Mouse (Mus musculus) intestine, embryonic 16.5 days (tissue): ENCODE data around the gene Il22ra2. TPM values are rescaled to one million over a fixed set of nuclear protein-coding genes. Genes with fewer than 3 reads are reported as not detected.
"Not testable (repeated sequence)": the region's sequence is repeated elsewhere in the genome, so short reads cannot be mapped to it uniquely, and the experiment has no call there.

Experiments used
- ATAC-seq: fragments of 200-750 bp; cut with Nextera tagmentation; 2 replicates; pipeline ENCODE4 v1.8.0; 2017; ENCODE audit warnings: moderate TSS enrichment, moderate library complexity
- H3K27ac ChIP-seq: fragments of 300-500 bp; sonication (generic); 2 replicates; pipeline ENCODE4 v1.5.1; 2014; ENCODE audit warnings: mild to moderate bottlenecking, low read length
- H3K27me3 ChIP-seq: fragments of 300-500 bp; sonication (generic); replicated peaks from 2 replicates; pipeline ENCODE4 v1.6.1; 2014; ENCODE audit warnings: low read length, control low read depth, mixed read lengths; ENCODE audit not compliant: control insufficient read depth, insufficient read depth
- H3K36me3 ChIP-seq: fragments of 300-500 bp; sonication (generic); 2 replicates; pipeline ENCODE4 v1.6.1; 2014; ENCODE audit warnings: low read length, control low read depth; ENCODE audit not compliant: control insufficient read depth, insufficient read depth
- H3K4me1 ChIP-seq: fragments of 300-500 bp; sonication (generic); 2 replicates; pipeline ENCODE4 v1.6.1; 2014; ENCODE audit warnings: low read length, control low read depth, mixed read lengths; ENCODE audit not compliant: control insufficient read depth, insufficient read depth
- H3K4me2 ChIP-seq: fragments of 300-500 bp; sonication (generic); 2 replicates; pipeline ENCODE4 v1.6.1; 2014; ENCODE audit warnings: low read depth, low read length, control low read depth
- H3K4me3 ChIP-seq: fragments of 300-500 bp; sonication (generic); 2 replicates; pipeline ENCODE4 v1.5.1; 2014; ENCODE audit warnings: mild to moderate bottlenecking, low read length
- H3K9ac ChIP-seq: fragments of 300-500 bp; sonication (generic); 2 replicates; pipeline ENCODE4 v1.6.1; 2014; ENCODE audit warnings: low read depth, low read length
- H3K9me3 ChIP-seq: fragments of 300-500 bp; sonication (generic); 2 replicates; pipeline ENCODE4 v1.6.1; 2016; ENCODE audit warnings: low read length, control low read depth; ENCODE audit not compliant: control insufficient read depth
- WGBS: fragments of 180-500 bp; shearing (Covaris S2); extraction: QIAGEN DNeasy Blood & Tissue Kit; methylation state at CpG from one replicate; pipeline ENCODE4 v1.1.7; 2014; 5-methylcytosine and 5-hydroxymethylcytosine counted together
- polyA plus RNA-seq: library from polyadenylated mRNA; unstranded; fragments of >200 nt; fragmentation: Nextera tagmentation; extraction: Ambion mirVana; gene quantifications from 2 replicates; pipeline ENCODE4 v1.2.1, GENCODE M21; 2015

Il22ra2 gene
- polyA plus RNA-seq, 1 experiment from 2014 or later = not detected

DNA sequence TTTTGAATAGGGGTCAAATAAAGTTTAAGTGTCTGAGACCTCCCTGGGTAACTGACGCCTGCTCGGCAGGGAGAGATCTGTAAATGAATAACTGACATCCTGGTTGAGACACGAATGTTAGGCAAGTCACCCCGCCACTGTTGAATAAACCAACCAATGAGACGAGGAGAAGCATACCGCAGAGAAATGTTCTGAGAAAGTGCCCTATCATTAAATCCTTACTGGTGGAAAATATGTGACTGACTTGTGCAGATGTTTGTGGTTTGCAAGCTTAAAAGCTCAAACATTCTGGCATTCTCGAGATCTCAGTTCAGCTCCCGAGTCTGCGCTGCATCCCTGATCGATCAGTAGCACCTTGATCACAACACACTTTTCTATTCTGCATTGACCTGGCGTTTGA is 23.7 kb upstream of the Il22ra2 start:
- H3K4me1 ChIP-seq = peaks cover 16% of the 10 kb centered on the region
- no peak overlapping the region for H3K4me3 ChIP-seq
- peak; percentile 31; the same call in 1 of the 2 replicates for ATAC-seq
- no peak overlapping the region for H3K9ac ChIP-seq
- WGBS = 65% methylated on average over 11 of the region's 11 CpGs
- H3K27ac ChIP-seq = no peak overlapping the region
- H3K9me3 ChIP-seq = no peaks in the 10 kb centered on the region
- peaks cover 26% of the 10 kb centered on the region for H3K36me3 ChIP-seq
- no peaks in the 10 kb centered on the region for H3K27me3 ChIP-seq
- no peak overlapping the region for H3K4me2 ChIP-seq

- WGBS = 68% methylated on average over 6 of the region's 6 CpGs
- H3K4me2 ChIP-seq = no peak overlapping the region
- peaks cover 5% of the 10 kb centered on the region for H3K4me1 ChIP-seq
- no peaks in the 10 kb centered on the region for H3K27me3 ChIP-seq
- peak overlapping the region; percentile 54 for H3K27ac ChIP-seq
- no peak overlapping the region for H3K9ac ChIP-seq
- H3K9me3 ChIP-seq = no peaks in the 10 kb centered on the region
- ATAC-seq = no peak
- no peak overlapping the region for H3K4me3 ChIP-seq
- peaks cover 37% of the 10 kb centered on the region for H3K36me3 ChIP-seq
These were observed 22.3 kb upstream of the Il22ra2 start for GRCm38 (mm10) chr10:19599331-19600092.

DNA sequence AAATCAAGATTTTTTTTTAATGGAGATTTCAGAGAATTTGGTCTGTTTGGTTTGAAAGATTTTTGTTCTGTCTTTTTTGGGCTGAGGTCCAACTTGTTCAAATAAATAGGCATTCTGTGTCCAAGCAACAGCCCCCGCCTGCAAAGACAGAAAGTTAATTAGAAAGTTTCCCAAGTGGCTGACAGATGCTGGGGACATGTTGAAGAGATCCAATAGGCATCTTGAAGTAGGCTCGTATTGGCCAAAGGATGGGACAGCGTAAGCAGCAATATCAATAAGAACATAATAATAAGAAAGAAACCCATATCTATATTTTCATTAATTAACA is 21.7 kb upstream of the Il22ra2 start:
- Histone ChIP-seq H3K4me2 (no peak overlapping the region), H3K9me3 (no peaks in the 10 kb centered on the region), H3K27me3 (no peaks in the 10 kb centered on the region), H3K4me1 (peaks cover 2% of the 10 kb centered on the region; the same call in 1 of the 2 replicates), H3K36me3 (peaks cover 39% of the 10 kb centered on the region), H3K9ac (no peak overlapping the region), H3K27ac (no peak overlapping the region), H3K4me3 (no peak overlapping the region)
- WGBS = 80% methylated on average over 3 of the region's 3 CpGs
- no peak for ATAC-seq

- H3K4me3 ChIP-seq, H3K9me3 ChIP-seq, H3K9ac ChIP-seq, H3K27me3 ChIP-seq, ATAC-seq, H3K4me2 ChIP-seq, H3K27ac ChIP-seq, H3K4me1 ChIP-seq: not testable (repeated sequence)
- peaks cover 42% of the 10 kb centered on the region for H3K36me3 ChIP-seq
- WGBS = 27% methylated on average over 1 of the region's 1 CpGs
These were observed 20.3 kb upstream of the Il22ra2 start for GRCm38 (mm10) chr10:19601502-19601901.

- H3K27ac ChIP-seq = no peak overlapping the region
- no peak overlapping the region for H3K4me2 ChIP-seq
- no peaks in the 10 kb centered on the region for H3K9me3 ChIP-seq
- no peak for ATAC-seq
- WGBS = 88% methylated on average over 6 of the region's 6 CpGs
- H3K27me3 ChIP-seq = no peaks in the 10 kb centered on the region
- H3K4me1 ChIP-seq = peaks cover 2% of the 10 kb centered on the region; the same call in 1 of the 2 replicates
- no peak overlapping the region for H3K9ac ChIP-seq
- peaks cover 40% of the 10 kb centered on the region for H3K36me3 ChIP-seq
- no peak overlapping the region for H3K4me3 ChIP-seq
These were observed 18.6 kb upstream of the Il22ra2 start for GRCm38 (mm10) chr10:19603231-19603630.

- H3K9ac ChIP-seq = no peak overlapping the region
- peaks cover 3% of the 10 kb centered on the region for H3K4me1 ChIP-seq
- no peaks in the 10 kb centered on the region for H3K27me3 ChIP-seq
- H3K27ac ChIP-seq = no peak overlapping the region
- no peak for ATAC-seq
- H3K36me3 ChIP-seq = peaks cover 18% of the 10 kb centered on the region
- no peak overlapping the region for H3K4me2 ChIP-seq
- no peaks in the 10 kb centered on the region for H3K9me3 ChIP-seq
- WGBS = 68% methylated on average over 14 of the region's 14 CpGs
- H3K4me3 ChIP-seq = no peak overlapping the region
These were observed 12.7 kb upstream of the Il22ra2 start for GRCm38 (mm10) chr10:19609125-19609524.

- no peak for ATAC-seq
- Histone ChIP-seq H3K4me2 (no peak overlapping the region), H3K36me3 (peaks cover 10% of the 10 kb centered on the region), H3K4me3 (no peak overlapping the region), H3K4me1 (peaks cover 5% of the 10 kb centered on the region), H3K9me3 (no peaks in the 10 kb centered on the region), H3K27ac (no peak overlapping the region), H3K9ac (no peak overlapping the region), H3K27me3 (no peaks in the 10 kb centered on the region)
- 33% methylated on average over 2 of the region's 2 CpGs for WGBS
These were observed 10.2 kb upstream of the Il22ra2 start for GRCm38 (mm10) chr10:19611616-19612015.

DNA sequence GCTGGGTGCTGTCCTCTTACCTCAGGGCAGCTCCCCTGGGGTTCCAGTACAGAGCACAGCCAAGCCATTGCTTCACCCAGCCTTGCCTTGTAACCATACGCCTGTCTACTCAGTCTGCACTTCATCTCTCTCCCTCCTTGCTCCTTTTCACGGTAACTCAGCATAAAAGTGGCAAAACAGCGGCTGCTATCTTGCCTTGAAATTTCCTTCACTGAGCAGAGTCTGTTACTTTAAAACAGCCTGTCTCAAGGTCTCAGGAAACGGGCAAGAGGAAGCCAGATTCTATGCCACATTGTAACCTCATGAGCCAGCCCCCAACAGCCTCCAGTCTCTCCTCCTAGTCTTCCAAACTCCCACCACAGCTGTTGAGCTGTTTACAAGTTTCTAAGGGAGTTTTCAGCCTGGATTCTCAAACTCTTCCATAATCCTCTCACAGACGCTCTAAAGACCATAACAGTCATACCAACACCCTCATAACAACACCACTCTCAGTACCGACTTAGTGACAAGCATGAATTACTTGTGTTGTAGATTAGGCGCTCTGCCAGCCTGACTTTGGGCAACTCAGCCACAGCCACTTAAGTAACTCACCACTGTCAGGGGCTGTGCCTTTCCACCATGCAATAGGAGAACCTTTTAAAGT is 8.6 kb upstream of the Il22ra2 start:
- peak overlapping the region; percentile 41; the same call in 1 of the 2 replicates for H3K27ac ChIP-seq
- no peak overlapping the region for H3K4me3 ChIP-seq
- no peaks in the 10 kb centered on the region for H3K27me3 ChIP-seq
- no peaks in the 10 kb centered on the region for H3K9me3 ChIP-seq
- WGBS = 40% methylated on average over 7 of the region's 7 CpGs
- H3K36me3 ChIP-seq = peaks cover 10% of the 10 kb centered on the region
- peaks cover 5% of the 10 kb centered on the region for H3K4me1 ChIP-seq
- H3K4me2 ChIP-seq = no peak overlapping the region
- ATAC-seq = no peak
- H3K9ac ChIP-seq = no peak overlapping the region

DNA sequence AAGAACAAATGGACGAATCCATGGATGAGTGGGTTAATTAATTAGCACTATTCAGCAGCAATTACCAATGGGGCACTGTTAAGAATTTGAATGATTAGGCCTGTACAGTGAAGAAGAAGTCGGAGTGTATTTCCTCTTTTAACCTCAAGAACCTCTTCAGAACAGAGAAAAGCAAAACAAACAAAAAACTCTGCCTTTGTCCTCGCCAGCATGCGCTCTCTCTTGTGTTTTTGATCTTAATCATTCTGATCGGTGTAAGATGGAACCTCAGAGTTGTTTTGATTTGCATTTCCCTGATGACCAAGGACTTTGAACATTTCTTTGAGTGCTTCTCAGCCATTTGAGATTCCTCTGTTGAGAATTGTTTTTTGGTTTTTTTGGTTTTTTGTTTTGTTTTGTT is 2.1 kb upstream of the Il22ra2 start:
- Histone ChIP-seq H3K4me3 (no peak overlapping the region), H3K36me3 (no peaks in the 10 kb centered on the region), H3K9me3 (no peaks in the 10 kb centered on the region), H3K4me1 (no peaks in the 10 kb centered on the region; the same call in 1 of the 2 replicates), H3K27me3 (no peaks in the 10 kb centered on the region), H3K9ac (no peak overlapping the region), H3K4me2 (no peak overlapping the region), H3K27ac (no peak overlapping the region)
- ATAC-seq = no peak
- 73% methylated on average over 5 of the region's 5 CpGs for WGBS
